Mouse (Mus musculus): ENCODE measurements at regions not wholly inside any gene's neighbourhood (a gene's known extent, or its start where the extent isn't known, plus 50 kb on each side); places are given as distances from the start of the nearest gene placed in this dataset.

DNA sequence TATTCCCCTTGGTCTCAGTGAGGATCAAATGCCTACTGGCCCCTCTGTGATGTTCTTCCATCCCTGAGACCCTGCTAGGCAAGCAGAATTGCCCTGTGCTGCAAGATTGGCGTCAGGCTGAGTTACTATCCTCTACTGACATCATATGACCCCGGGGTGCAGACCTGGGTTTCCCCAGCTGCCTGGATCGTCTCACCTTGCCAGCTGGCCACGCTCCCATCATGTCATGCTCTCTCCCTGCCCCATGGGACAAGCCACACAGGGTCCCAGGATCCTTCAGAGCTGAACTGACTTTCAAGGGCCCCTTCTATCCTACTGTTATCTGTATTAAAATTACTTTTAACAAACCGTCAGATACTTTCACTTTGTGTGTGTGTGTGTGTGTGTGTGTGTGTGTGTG lies 72.6 kb upstream of the Dio3 start:
- Histone ChIP-seq H3K36me3 (ENCODE audit: control insufficient read depth, insufficient read depth, low read length) (no peaks in the 10 kb centered on the region), H3K4me2 (replicated peaks; ENCODE audit: low read depth) (no peak overlapping the region), H3K4me1 (replicated peaks; ENCODE audit: control insufficient read depth, insufficient read depth) (no peaks in the 10 kb centered on the region), H3K27ac (replicated peaks) (no peak overlapping the region), H3K4me3 (ENCODE audit: low read depth, low read length) (no peak overlapping the region), H3K9ac (ENCODE audit: low read length) (no peak overlapping the region), H3K9me3 (ENCODE audit: control insufficient read depth, low read length) (no peaks in the 10 kb centered on the region), H3K27me3 (ENCODE audit: control insufficient read depth, insufficient read depth, low read length) (no peaks in the 10 kb centered on the region)
- DNase-seq (ENCODE audit: low spot score) (no peak), ATAC-seq (ENCODE audit: low FRiP score, low TSS enrichment) (no peak)
- 32% methylated on average over 5 of the region's 5 CpGs for WGBS
- no peak for TF ChIP-seq CTCF (IDR thresholded peaks at IDR 0.05; ENCODE audit: low read depth)
- TF ChIP-seq EP300 (optimal IDR thresholded peaks at IDR 0.05) = no peak

DNA sequence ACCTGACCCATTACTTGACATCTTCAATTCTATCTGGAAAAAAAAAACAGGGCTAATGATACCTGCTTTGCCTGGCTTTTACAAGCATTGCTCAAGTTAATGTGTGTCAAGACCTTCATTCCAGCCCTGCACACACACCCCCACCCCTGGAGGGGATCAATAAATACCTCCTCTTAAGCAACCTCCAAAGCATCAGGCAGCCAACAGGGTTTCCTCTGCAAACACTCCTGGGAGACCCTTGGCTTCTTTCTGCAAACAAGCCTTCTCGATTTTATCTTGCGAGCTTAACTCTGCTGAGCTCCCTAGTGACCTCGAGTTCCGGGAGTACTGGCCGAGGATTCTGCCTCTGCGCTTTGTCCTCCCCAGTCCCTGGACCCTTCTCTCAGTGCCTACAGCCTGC lies 72.1 kb upstream of the Dio3 start:
- Histone ChIP-seq H3K27me3 (ENCODE audit: control insufficient read depth, insufficient read depth, low read length) (no peaks in the 10 kb centered on the region), H3K36me3 (ENCODE audit: control insufficient read depth, insufficient read depth, low read length) (no peaks in the 10 kb centered on the region), H3K27ac (replicated peaks) (0 out of 2 replicates have a peak overlapping the region, but pooled peaks have one; percentile 18), H3K4me1 (replicated peaks; ENCODE audit: control insufficient read depth, insufficient read depth) (no peaks in the 10 kb centered on the region), H3K9ac (ENCODE audit: low read length) (no peak overlapping the region), H3K4me3 (ENCODE audit: low read depth, low read length) (no peak overlapping the region), H3K9me3 (ENCODE audit: control insufficient read depth, low read length) (no peaks in the 10 kb centered on the region), H3K4me2 (replicated peaks; ENCODE audit: low read depth) (no peak overlapping the region)
- ATAC-seq (ENCODE audit: low FRiP score, low TSS enrichment) = no peak
- DNase-seq (ENCODE audit: low spot score) = no peak
- TF ChIP-seq CTCF (IDR thresholded peaks at IDR 0.05; ENCODE audit: low read depth) (no peak), EP300 (optimal IDR thresholded peaks at IDR 0.05) (no peak)
- 16% methylated on average over 6 of the region's 6 CpGs for WGBS

DNA sequence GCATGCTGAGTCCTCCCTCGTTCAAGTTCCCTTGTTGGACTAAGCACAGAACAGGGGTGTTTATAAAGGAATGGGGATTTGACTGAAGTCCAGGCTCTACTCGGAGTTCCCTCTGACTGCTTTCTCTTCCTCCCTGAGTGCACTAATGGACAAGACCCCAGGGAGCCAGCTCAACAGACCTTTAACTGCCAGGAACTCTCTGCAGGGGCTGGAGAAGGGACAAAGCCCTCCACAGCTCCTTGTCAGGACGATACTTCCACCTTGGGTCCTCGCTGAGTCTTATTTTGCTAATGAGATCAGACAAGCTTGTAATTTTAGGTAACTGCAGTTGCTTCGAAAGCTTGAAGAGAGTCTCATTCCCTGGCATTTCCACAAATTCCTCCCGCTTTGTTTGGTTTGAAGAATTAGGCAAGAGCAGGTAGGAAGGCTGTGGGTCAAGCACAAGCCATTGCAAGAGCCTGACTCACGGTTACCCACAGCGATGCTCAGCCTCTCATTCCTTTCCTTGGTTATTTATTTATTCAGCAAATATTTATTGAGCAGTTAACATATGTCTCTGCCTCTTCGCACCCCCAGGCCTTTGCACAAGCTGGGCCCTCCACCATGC lies 71.5 kb upstream of the Dio3 start:
- WGBS = 40% methylated on average over 9 of the region's 9 CpGs
- TF ChIP-seq EP300 (optimal IDR thresholded peaks at IDR 0.05) (no peak), CTCF (IDR thresholded peaks at IDR 0.05; ENCODE audit: low read depth) (no peak)
- Histone ChIP-seq H3K9me3 (ENCODE audit: control insufficient read depth, low read length) (no peaks in the 10 kb centered on the region), H3K9ac (ENCODE audit: low read length) (no peak overlapping the region), H3K36me3 (ENCODE audit: control insufficient read depth, insufficient read depth, low read length) (no peaks in the 10 kb centered on the region), H3K4me2 (replicated peaks; ENCODE audit: low read depth) (no peak overlapping the region), H3K27ac (replicated peaks) (0 out of 2 replicates have a peak overlapping the region, but pooled peaks have one; percentile 18), H3K27me3 (ENCODE audit: control insufficient read depth, insufficient read depth, low read length) (no peaks in the 10 kb centered on the region), H3K4me3 (ENCODE audit: low read depth, low read length) (no peak overlapping the region), H3K4me1 (replicated peaks; ENCODE audit: control insufficient read depth, insufficient read depth) (no peaks in the 10 kb centered on the region)
- DNase-seq (ENCODE audit: low spot score) (no peak), ATAC-seq (ENCODE audit: low FRiP score, low TSS enrichment) (no peak)

DNA sequence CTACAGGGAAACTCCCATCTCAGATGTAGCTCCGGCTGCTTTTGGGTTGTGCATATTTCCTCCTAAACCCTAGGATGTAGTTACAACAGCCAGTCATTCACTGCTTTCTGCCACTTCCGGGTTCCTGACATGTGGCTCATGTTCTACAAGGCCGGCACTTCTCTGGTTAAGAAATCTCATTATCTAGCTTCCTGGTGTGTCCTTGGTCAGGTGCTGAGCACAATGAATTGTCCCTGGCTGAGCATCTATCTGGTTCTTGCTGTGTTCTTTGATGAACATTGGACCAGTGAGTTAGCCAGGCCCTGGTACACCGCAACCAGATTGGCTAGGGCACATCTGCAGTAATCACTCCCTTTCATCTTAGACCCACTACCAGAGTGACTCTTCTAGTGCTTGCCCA lies 66.2 kb upstream of the Dio3 start:
- Histone ChIP-seq H3K4me3 (ENCODE audit: low read depth, low read length) (no peak overlapping the region), H3K9ac (ENCODE audit: low read length) (no peak overlapping the region), H3K36me3 (ENCODE audit: control insufficient read depth, insufficient read depth, low read length) (no peaks in the 10 kb centered on the region), H3K27ac (replicated peaks) (no peak overlapping the region), H3K9me3 (ENCODE audit: control insufficient read depth, low read length) (no peaks in the 10 kb centered on the region), H3K4me1 (replicated peaks; ENCODE audit: control insufficient read depth, insufficient read depth) (no peaks in the 10 kb centered on the region), H3K27me3 (ENCODE audit: control insufficient read depth, insufficient read depth, low read length) (no peaks in the 10 kb centered on the region), H3K4me2 (replicated peaks; ENCODE audit: low read depth) (no peak overlapping the region)
- whole genome bisulfite sequencing = 71% methylated on average over 4 of the region's 4 CpGs
- no peak for TF ChIP-seq EP300 (optimal IDR thresholded peaks at IDR 0.05)
- no peak for TF ChIP-seq CTCF (IDR thresholded peaks at IDR 0.05; ENCODE audit: low read depth)
- DNase-seq (ENCODE audit: low spot score) = no peak
- no peak for ATAC-seq (ENCODE audit: low FRiP score, low TSS enrichment)

DNA sequence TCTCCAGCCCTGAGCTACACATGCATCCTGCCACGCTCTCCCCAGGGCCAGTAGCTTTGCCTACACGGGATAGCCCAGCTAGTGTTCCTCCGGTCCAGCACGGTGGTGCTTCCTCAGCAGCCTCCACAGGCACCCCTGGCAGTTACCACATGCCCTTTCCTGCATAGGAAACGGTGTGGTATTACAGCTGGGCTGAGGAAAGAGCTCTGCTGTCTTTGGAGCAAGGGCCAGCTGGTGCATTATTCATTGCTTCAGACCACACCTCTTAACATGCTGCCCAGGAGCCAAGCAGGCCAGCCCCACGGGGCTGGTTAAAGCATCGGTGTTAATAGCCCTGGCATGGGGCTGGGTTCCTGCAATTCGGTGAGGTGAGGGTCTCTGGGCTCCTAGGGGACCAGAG lies 64.0 kb upstream of the Dio3 start:
- ATAC-seq (ENCODE audit: low FRiP score, low TSS enrichment) (0 out of 2 replicates have a peak, but pooled peaks have one; percentile 26), DNase-seq (ENCODE audit: low spot score) (no peak)

DNA sequence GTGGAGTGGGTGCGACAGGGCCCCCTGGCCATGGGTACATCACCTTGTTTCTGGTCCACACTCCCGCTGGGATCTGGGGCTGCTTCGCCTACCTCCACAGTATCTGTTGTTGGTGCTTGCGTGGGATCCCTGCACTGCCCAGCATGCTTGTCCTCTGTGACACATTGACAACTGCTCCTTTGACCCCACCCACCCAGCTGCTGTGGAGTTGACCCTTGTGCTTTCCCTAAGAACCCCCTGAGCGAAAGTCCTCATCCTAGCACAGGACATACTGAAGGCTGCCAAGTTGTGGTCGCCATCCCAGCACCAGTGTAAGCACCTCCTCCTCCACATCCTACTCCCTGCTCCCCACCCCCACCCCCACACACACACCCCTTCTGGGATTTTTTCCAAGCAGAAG lies 63.6 kb upstream of the Dio3 start:
- no peaks in the 10 kb centered on the region for H3K4me1 ChIP-seq (replicated peaks; ENCODE audit: control insufficient read depth, insufficient read depth)
- TF ChIP-seq CTCF (IDR thresholded peaks at IDR 0.05; ENCODE audit: low read depth) (no peak), EP300 (optimal IDR thresholded peaks at IDR 0.05) (no peak)
- DNase-seq (ENCODE audit: low spot score) = no peak
- WGBS = 46% methylated on average over 6 of the region's 6 CpGs
- H3K27ac ChIP-seq (replicated peaks) = no peak overlapping the region
- no peak for ATAC-seq (ENCODE audit: low FRiP score, low TSS enrichment)
- H3K9ac ChIP-seq (ENCODE audit: low read length) = no peak overlapping the region
- no peaks in the 10 kb centered on the region for H3K9me3 ChIP-seq (ENCODE audit: control insufficient read depth, low read length)
- H3K27me3 ChIP-seq (ENCODE audit: control insufficient read depth, insufficient read depth, low read length) = no peaks in the 10 kb centered on the region
- no peak overlapping the region for H3K4me3 ChIP-seq (ENCODE audit: low read depth, low read length)
- no peak overlapping the region for H3K4me2 ChIP-seq (replicated peaks; ENCODE audit: low read depth)
- no peaks in the 10 kb centered on the region for H3K36me3 ChIP-seq (ENCODE audit: control insufficient read depth, insufficient read depth, low read length)

More for the DNA sequence above, 64.0 kb upstream of the Dio3 start:
- H3K4me1 ChIP-seq (replicated peaks; ENCODE audit: control insufficient read depth, insufficient read depth) = no peaks in the 10 kb centered on the region
- WGBS = 37% methylated on average over 8 of the region's 8 CpGs
- no peaks in the 10 kb centered on the region for H3K9me3 ChIP-seq (ENCODE audit: control insufficient read depth, low read length)
- H3K4me2 ChIP-seq (replicated peaks; ENCODE audit: low read depth) = no peak overlapping the region
- no peak overlapping the region for H3K9ac ChIP-seq (ENCODE audit: low read length)
- no peaks in the 10 kb centered on the region for H3K27me3 ChIP-seq (ENCODE audit: control insufficient read depth, insufficient read depth, low read length)
- H3K36me3 ChIP-seq (ENCODE audit: control insufficient read depth, insufficient read depth, low read length) = no peaks in the 10 kb centered on the region
- H3K27ac ChIP-seq (replicated peaks) = no peak overlapping the region
- no peak for TF ChIP-seq EP300 (optimal IDR thresholded peaks at IDR 0.05)
- H3K4me3 ChIP-seq (ENCODE audit: low read depth, low read length) = no peak overlapping the region

Data from stomach, postnatal 0 days (tissue).